Mouse (Mus musculus): Measurements from ENCODE around the gene Mctp1.
"Not testable (repeated sequence)": the region's sequence is repeated elsewhere in the genome, so short reads cannot be mapped to it uniquely, and the experiment has no call there.

The Mctp1 gene

DNA sequence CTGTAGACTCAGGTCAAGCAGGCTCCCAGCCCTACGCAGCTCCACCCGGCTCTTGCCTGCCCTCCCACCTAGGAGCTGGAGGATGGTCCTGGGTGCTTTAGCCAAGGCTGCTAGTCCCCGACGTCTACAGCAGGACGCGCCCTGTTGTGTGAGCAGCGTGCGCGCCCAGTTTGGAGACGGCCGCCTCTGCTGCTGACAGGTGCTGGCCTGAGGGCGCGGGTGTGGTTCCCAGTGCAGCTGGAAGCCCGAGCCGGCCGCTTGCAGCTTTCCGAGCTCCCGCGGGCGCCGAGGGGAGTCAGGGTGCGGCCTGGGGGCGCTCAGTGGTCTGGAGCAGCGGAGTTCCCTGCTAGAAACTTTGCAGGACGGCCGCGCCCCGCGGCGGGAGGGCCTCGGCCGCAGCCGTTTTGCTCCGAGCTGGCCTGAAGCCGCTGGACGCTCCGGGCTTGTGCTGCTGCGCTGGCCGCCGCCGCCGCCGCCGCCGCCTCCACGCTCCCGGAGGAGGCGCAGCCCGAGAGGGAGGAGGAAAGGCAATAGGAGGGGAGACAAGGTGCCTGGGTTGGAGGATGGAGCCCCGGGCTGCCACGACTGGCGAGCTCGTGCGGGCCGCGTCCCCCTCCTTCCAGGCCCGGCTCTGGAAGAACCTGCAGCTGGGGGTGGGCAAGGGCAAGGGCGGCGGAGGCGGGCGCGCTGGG, at the start of gene Mctp1:
Mctp1 (plus strand) TSS at position 564 of the 692 bp plus-strand sequence.
- peak; percentile 4 to 5 for DNase-seq

GRCm38 (mm10) chr13:76345941-76346340, 38.4 kb upstream of the Mctp1 start:
- DNase-seq: not testable (repeated sequence)

GRCm38 (mm10) chr13:76358720-76359119, 25.6 kb upstream of the Mctp1 start:
- no peak for DNase-seq

GRCm38 (mm10) chr13:76384664-76385435, 515 bp downstream of the Mctp1 start:
- DNase-seq: peak; percentile 5 to 8

DNA sequence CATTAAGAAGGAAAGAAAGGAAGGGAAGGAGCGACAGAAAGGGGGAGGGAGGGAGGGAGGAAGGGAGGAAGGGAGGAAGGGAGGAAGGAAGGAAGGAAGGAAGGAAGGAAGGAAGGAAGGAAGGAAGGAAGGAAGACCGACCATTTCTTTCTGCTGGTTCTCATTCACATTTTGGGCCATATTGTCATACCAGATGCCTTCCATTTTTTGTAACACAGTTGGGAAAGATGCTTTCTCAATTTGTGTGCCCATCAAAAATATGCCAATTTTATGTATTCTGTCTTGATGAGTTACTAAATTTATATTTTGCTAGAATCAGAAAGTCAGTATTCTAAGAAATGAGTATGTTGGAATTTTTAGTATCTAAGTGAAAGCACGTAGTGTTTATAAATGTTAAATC, 4.3 kb downstream of the Mctp1 start:
- DNase-seq: no peak

DNA sequence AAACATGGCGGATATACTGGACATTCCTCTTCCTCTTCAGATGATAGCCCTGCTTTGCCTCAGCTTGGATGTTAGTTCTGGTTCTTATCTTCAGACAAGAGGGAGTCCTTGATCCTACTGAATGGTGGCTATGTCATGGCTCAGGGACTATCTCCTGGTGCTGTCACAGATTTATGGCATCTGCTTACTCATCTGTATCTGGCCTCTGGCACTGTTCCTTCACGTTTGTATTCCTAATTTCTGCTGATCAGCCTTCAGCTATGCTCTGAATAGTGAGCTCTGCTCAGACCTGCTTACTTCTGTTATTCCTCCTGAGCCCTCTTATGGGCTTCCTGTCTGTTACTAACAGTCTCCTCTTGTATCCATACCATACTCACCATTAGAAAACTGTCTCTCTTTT, 7.6 kb downstream of the Mctp1 start:
- DNase-seq: no peak

DNA sequence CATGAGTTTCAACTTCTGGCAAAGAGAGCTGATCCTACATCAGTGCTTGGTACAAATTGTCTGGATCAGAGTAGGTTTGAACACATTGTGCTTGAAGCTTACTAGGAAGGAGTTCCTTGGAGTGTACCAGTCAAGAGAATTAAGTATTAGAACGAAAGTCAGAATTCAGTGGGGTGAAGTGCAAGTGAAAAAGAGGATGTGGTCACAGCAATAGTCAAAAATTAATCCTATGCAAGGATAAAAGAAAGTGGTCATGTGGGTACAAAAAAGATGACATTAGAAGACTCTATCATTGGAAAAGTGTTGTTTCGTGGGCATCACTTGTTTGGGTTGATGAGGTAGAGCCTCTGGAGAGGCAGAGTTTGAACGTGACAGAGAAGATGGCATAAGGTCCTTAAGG, 8.8 kb downstream of the Mctp1 start:
- DNase-seq: no peak

DNA sequence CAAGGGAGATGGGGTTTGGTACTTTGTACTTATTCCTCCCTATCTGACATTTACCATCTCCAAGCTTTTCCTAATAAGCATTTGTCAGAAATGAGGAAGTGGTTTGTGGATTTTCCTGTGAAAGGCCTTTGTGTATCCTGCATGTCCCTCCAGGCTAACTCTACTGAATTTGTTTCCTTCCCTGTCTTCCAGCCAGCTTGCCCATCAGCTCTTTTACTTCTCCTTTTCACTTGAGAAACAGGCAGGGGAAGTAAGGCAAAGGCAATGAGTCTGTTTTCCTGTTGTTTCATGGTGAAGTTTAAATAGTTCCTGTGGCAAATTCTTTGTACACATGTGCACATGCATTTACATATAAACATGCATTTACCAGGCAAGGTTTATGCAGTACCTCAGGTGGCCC, 11.6 kb downstream of the Mctp1 start:
- DNase-seq: no peak

DNA sequence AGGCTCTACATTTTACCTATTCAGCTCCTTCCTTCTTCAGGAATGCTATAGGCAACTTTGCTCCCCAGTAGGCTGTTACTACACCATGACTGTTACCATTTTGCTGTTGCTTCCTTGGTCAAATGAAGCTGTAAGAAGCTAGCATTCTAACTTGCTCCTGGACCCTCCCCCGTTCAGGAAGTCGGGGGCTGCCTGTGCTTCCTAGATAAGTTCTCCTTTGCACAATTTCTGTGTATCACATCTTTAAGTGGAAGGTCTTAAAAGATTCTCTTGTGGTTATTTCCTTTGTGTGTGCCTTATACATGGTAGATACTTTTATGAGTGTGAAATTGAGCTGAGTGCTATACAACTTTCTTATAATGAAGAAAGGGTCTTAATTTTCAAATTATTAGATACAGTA, 25.0 kb downstream of the Mctp1 start:
- DNase-seq: no peak

DNA sequence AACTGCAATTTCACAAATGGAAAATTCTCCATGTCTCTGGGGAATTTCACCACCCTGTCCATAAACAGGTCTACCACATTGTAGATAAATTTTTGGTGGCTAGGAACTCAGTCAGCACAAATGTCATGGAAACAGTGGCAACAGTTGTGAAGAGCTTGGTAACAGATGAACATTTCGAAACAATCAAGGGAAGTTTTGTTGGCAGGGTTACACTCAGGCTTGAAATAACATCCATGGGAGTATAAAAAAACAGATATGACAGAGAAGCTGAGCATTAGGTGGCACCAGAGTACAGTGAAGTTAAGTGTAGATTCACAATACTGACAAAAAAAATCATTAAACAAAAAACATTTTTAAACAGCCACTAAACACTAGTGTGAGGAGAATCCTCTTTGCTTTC, 26.3 kb downstream of the Mctp1 start:
- no peak for DNase-seq

- DNase-seq: no peak
Measured at GRCm38 (mm10) chr13:76415346-76415745, 31.0 kb downstream of the Mctp1 start.

GRCm38 (mm10) chr13:76420111-76420510, 35.8 kb downstream of the Mctp1 start:
- no peak for DNase-seq

GRCm38 (mm10) chr13:76421075-76421474, 36.7 kb downstream of the Mctp1 start:
- DNase-seq: no peak

- no peak for DNase-seq
Measured at GRCm38 (mm10) chr13:76422124-76422523, 37.8 kb downstream of the Mctp1 start.

GRCm38 (mm10) chr13:76429456-76429855, 45.1 kb downstream of the Mctp1 start:
- no peak for DNase-seq

DNA sequence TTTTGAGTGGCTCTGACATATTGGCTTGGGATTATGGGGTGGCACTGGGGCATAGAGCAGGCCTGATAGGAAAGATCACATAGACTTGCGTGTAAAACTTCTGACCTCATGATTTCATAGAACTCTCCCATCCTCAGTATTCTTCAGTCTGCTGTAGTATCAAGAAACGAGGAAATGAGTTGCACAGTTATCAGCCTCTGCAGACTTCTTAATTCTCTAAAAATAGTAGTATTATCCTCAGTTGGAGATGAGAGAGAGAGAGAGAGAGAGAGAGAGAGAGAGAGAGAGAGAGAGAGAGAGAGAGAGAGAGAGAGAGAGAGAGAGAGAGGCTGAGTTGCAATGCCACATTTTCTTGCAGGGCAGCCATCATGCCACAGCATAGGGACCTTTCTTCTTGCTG, 45.6 kb downstream of the Mctp1 start:
- no peak for DNase-seq

GRCm38 (mm10) chr13:76431946-76432345, 47.6 kb downstream of the Mctp1 start:
- DNase-seq: no peak

- DNase-seq: no peak
Measured at GRCm38 (mm10) chr13:76433438-76433837, 49.1 kb downstream of the Mctp1 start.

- DNase-seq: no peak
Measured at GRCm38 (mm10) chr13:76436426-76436825, 52.1 kb downstream of the Mctp1 start.

DNA sequence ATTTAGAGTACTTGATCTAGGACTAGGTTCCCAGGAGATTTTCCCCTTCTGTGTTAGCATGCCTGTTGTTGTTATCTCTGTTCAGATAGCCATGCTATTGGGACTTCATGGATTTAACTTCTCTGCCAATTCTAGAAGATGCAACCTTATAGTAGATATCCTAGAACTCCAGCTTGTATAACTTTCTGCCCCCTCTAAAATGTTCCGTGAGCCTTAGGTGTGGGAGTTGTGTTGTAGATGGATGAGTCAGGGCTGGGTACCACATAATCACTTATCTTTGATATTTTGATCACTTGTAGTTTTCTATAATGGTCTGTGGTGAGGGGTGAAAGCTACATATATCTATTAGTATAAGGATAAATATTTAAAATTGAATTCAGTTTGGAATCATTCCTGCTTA, 54.4 kb downstream of the Mctp1 start:
- DNase-seq: no peak

- DNase-seq: no peak
Measured at GRCm38 (mm10) chr13:76446059-76446458, 61.7 kb downstream of the Mctp1 start.

DNA sequence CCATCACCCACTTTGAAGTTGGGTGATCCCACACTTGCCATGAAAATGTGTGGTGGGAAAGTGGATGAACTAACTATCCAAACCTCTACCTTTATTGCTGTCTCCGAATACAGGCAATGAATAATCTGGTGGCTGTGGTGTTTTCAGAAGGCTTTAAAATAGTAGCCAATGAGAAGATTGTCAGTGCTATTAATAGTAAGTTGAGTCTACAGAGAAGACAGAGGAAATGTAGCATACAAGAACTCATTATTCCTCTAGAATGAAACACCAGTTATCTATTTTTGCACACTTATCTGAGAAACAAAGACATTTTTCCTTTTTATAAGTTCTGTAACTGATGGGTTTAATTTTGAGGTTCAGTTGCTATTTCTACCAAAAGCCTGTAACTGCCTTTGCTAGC, 63.2 kb downstream of the Mctp1 start:
- no peak for DNase-seq

- DNase-seq: not testable (repeated sequence)
Measured at GRCm38 (mm10) chr13:76451526-76451925, 67.2 kb downstream of the Mctp1 start.

DNA sequence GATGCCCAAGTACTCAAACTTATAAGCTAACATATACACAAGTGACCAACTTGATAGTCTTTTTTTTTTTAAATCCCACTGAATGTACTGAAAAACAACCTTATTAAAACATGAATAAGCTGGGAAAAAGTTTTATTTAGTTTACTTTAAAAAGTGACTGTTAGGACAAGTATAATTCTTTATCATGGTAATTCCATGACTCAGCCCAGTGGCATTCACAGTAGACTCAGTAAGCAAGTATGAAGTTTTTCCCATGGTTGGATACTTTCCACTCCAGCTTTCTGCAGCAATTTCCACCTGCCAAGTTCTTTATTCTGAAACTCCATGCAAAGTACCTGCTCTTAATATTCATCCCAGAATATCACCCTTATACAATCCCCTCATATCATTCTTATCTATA, 97.3 kb downstream of the Mctp1 start:
- DNase-seq: no peak

Measured in spleen, adult 18-20 months (tissue).